Mouse (Mus musculus) G1E (cell line): ENCODE data around the gene Glyat. TPM values are rescaled to one million over a fixed set of nuclear protein-coding genes. Genes with fewer than 3 reads are reported as not detected.

ENCODE experiments used
- ATAC-seq: 2 replicates; pipeline ENCODE4 v1.8.0; 2016; ENCODE audit warnings: mild to moderate bottlenecking; ENCODE audit not compliant: insufficient number of reproducible peaks, poor library complexity, low FRiP score, severe bottlenecking; ENCODE audit errors: extremely low read depth
- DNase-seq: peaks from one replicate; pipeline ENCODE4 v3.0.0; 2012; ENCODE audit warnings: low spot score
- H3K27me3 ChIP-seq: 2 replicates; pipeline ENCODE4 v1.6.1; 2012; ENCODE audit warnings: mild to moderate bottlenecking, low read length, inconsistent platforms; ENCODE audit not compliant: insufficient read depth
- H3K36me3 ChIP-seq: replicated peaks from 2 replicates; pipeline ENCODE3; 2012; ENCODE audit warnings: mild to moderate bottlenecking, inconsistent platforms
- H3K4me1 ChIP-seq: 2 replicates; pipeline ENCODE4 v1.6.1; 2012; ENCODE audit warnings: low read depth, low read length, inconsistent platforms, mixed read lengths; ENCODE audit not compliant: insufficient read depth
- H3K4me3 ChIP-seq: 2 replicates; pipeline ENCODE4 v1.5.1; 2012; ENCODE audit warnings: low read depth, mild to moderate bottlenecking, inconsistent platforms, low read length, moderate library complexity, mixed read lengths
- H3K9me3 ChIP-seq: replicated peaks from 2 replicates; pipeline ENCODE4 v1.6.1; 2012; ENCODE audit warnings: inconsistent platforms
- CTCF ChIP-seq: IDR thresholded peaks from 2 replicates; pipeline ENCODE4 v1.5.1; 2012; ENCODE audit warnings: low read depth, low read length, inconsistent platforms, mixed read lengths
- GATA1 ChIP-seq: IDR thresholded peaks from 2 replicates; pipeline ENCODE4 v1.6.1; 2012; ENCODE audit warnings: borderline replicate concordance, low read length, inconsistent platforms, mixed read lengths
- GATA2 ChIP-seq: IDR thresholded peaks from 2 replicates; pipeline ENCODE4 v1.6.1; 2012; ENCODE audit warnings: low read depth, low read length, inconsistent platforms, borderline replicate concordance
- POLR2AphosphoS5 ChIP-seq: IDR thresholded peaks from 2 replicates; pipeline ENCODE4 v1.6.1; 2012; ENCODE audit warnings: low read depth, low read length, inconsistent platforms; ENCODE audit not compliant: insufficient replicate concordance
- TAL1 ChIP-seq: conservative IDR thresholded peaks from 2 replicates; pipeline ENCODE4 v1.6.1; 2012; ENCODE audit warnings: low read depth, low read length, inconsistent platforms, mixed read lengths
- polyA plus RNA-seq: library from polyadenylated mRNA; stranded (reverse); fragments of >175 nt; gene quantifications from 2 replicates; pipeline ENCODE4 v1.2.3, GENCODE M21; 2012
- total RNA-seq, 2 experiments: library from RNA; stranded (forward) in 1 of 2; stranded (reverse) in 1 of 2; fragments of 200-1000 nt in 1 of 2; fragments of >200 nt in 1 of 2; fragmentation: Nextera tagmentation in 1 of 2; gene quantifications; 2 replicates each; pipeline ENCODE4 v1.2.3; 2014 to 2017

The Glyat gene
- total and polyA plus RNA-seq, 3 experiments, result 0.11 TPM; not detected in 2

GRCm38 (mm10) chr19:12596290-12597072 is 36.6 kb upstream of the Glyat start:
- ATAC-seq, result no peak

GRCm38 (mm10) chr19:12597073-12597405 is 36.1 kb upstream of the Glyat start:
- no peaks in the 10 kb centered on the region for H3K9me3 ChIP-seq
- TF ChIP-seq CTCF (no peak), TAL1 (no peak), GATA1 (no peak), GATA2 (no peak), POLR2AphosphoS5 (no peak)
- ATAC-seq (no peak), DNase-seq (no peak)
- H3K27me3 ChIP-seq, result peaks cover 5% of the 10 kb centered on the region; the same call in 1 of the 2 replicates
- no peak overlapping the region for H3K4me3 ChIP-seq
- H3K36me3 ChIP-seq, result no peaks in the 10 kb centered on the region
- H3K4me1 ChIP-seq, result peaks cover 6% of the 10 kb centered on the region; the same call in 1 of the 2 replicates

More at GRCm38 (mm10) chr19:12596290-12597072, 36.6 kb upstream of the Glyat start:
- Histone ChIP-seq H3K36me3 (no peaks in the 10 kb centered on the region), H3K4me1 (peaks cover 6% of the 10 kb centered on the region; the same call in 1 of the 2 replicates), H3K9me3 (no peaks in the 10 kb centered on the region), H3K4me3 (no peak overlapping the region), H3K27me3 (peaks cover 5% of the 10 kb centered on the region; the same call in 1 of the 2 replicates)
- no peak for TF ChIP-seq TAL1
- no peak for TF ChIP-seq POLR2AphosphoS5
- TF ChIP-seq GATA2, result no peak
- TF ChIP-seq CTCF, result no peak
- TF ChIP-seq GATA1, result no peak
- DNase-seq, result no peak

GRCm38 (mm10) chr19:12598674-12599073 is 34.4 kb upstream of the Glyat start:
- H3K4me3 ChIP-seq, result no peak overlapping the region
- peaks cover 5% of the 10 kb centered on the region; the same call in 1 of the 2 replicates for H3K27me3 ChIP-seq
- peaks cover 6% of the 10 kb centered on the region; the same call in 1 of the 2 replicates for H3K4me1 ChIP-seq
- TF ChIP-seq TAL1 (no peak), POLR2AphosphoS5 (no peak), CTCF (no peak), GATA1 (no peak), GATA2 (no peak)
- H3K36me3 ChIP-seq, result no peaks in the 10 kb centered on the region
- ATAC-seq (no peak), DNase-seq (no peak)
- H3K9me3 ChIP-seq, result no peaks in the 10 kb centered on the region

- ATAC-seq (no peak), DNase-seq (no peak)
Observed at GRCm38 (mm10) chr19:12599674-12600073, 33.4 kb upstream of the Glyat start, which contains the start of gene Gm4952. Gene Gm4952 (plus strand): TSS chr19:12599974.

GRCm38 (mm10) chr19:12600684-12601480 is 32.2 kb upstream of the Glyat start:
- no peak for DNase-seq
- peaks cover 5% of the 10 kb centered on the region; the same call in 1 of the 2 replicates for H3K27me3 ChIP-seq
- H3K4me3 ChIP-seq, result no peak overlapping the region
- no peaks in the 10 kb centered on the region for H3K9me3 ChIP-seq
- TF ChIP-seq GATA1, result no peak
- no peak for TF ChIP-seq POLR2AphosphoS5
- TF ChIP-seq GATA2, result no peak
- TF ChIP-seq TAL1, result no peak
- TF ChIP-seq CTCF, result no peak
- H3K36me3 ChIP-seq, result no peaks in the 10 kb centered on the region
- no peak for ATAC-seq
- H3K4me1 ChIP-seq, result peaks cover 1% of the 10 kb centered on the region; the same call in 1 of the 2 replicates

More at GRCm38 (mm10) chr19:12599674-12600073, 33.4 kb upstream of the Glyat start, which contains the start of gene Gm4952:
- peaks cover 5% of the 10 kb centered on the region; the same call in 1 of the 2 replicates for H3K27me3 ChIP-seq
- TF ChIP-seq GATA2, result no peak
- no peak for TF ChIP-seq CTCF
- TF ChIP-seq POLR2AphosphoS5, result no peak
- no peak for TF ChIP-seq GATA1
- TF ChIP-seq TAL1, result no peak
- H3K4me1 ChIP-seq, result peaks cover 6% of the 10 kb centered on the region; the same call in 1 of the 2 replicates
- H3K36me3 ChIP-seq, result no peaks in the 10 kb centered on the region
- H3K4me3 ChIP-seq, result no peak within 1 kb of the TSS
- no peaks in the 10 kb centered on the region for H3K9me3 ChIP-seq
